Mouse (Mus musculus) testis, adult 2 months (tissue): Measurements from ENCODE around the gene Ifnk.

Experiments used
- CTCF ChIP-seq: fragments of 200-500 bp; IDR thresholded peaks from 2 replicates; pipeline ENCODE4 v1.5.1; 2012; ENCODE audit warnings: low read depth, mild to moderate bottlenecking, inconsistent platforms, low read length, moderate library complexity; ENCODE audit not compliant: control insufficient read depth, insufficient read depth, insufficient replicate concordance
- POLR2A ChIP-seq: fragments of 200-500 bp; IDR thresholded peaks from 2 replicates; pipeline ENCODE4 v1.6.1; 2012; ENCODE audit warnings: low read depth, mild to moderate bottlenecking, inconsistent platforms, low read length, moderate library complexity; ENCODE audit not compliant: control insufficient read depth

DNA sequence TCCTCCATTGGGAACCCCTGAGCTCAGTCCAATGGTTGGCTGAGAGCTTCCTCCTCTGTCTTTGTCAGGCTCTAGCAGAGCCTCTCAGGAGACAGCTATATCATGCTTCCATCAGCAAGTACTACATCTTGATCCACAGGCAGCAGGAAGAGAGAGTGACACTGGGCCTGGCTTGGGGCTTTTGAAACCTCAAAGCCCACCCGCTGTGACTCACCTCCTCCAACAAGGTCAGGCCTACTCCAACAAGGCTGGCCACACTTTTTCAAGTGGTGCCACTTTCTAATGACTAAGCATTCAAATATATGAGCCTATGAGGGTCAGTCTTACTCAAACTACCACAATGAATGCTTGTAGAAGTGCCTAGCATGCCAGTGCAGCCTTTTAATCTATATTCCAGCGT is 20.6 kb downstream of the Ifnk start:
- no peak for TF ChIP-seq CTCF
- no peak for TF ChIP-seq POLR2A
